In the genomic region with DNA sequence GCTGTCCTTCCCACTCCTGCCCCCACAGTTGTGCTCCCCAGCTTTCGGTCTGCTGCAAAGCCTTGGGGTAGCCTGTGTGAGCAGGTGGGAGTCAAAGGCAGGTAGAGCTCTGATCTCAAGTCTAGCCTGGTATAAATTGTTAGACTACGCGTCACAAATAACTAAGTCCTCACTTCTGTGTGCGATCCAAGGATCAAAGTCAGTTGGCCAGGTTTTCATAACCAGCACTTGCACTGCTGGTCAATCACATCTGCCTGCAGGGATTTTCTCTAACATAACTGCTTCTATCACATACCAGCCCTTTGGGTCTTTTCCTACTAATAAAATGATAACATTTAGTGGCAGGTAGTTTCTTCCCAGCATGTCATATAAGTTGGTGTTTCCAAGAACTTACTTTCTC, we compare ENCODE assay signal across 7 mouse cellular contexts.
"Had no signal": no experiment of that assay in that cellular context is flagged by ENCODE, and none has a peak within 500 bp of the region (broad histone marks: within the 10 kb centered on the region; RNA-seq: fewer than 3 reads in every experiment).

No protein-coding gene starts in this region.

- H3K4me3 ChIP-seq: midbrain, embryonic 10.5 days; midbrain, embryonic 12.5 days; myocyte; neural tube, embryonic 12.5 days; stomach, embryonic 15.5 days had no signal

- H3K27me3 ChIP-seq: midbrain, embryonic 12.5 days; neural tube, embryonic 12.5 days; stomach, embryonic 15.5 days had no signal

- H3K27ac ChIP-seq: midbrain, embryonic 10.5 days; midbrain, embryonic 12.5 days; neural tube, embryonic 12.5 days; stomach, embryonic 15.5 days; stomach, postnatal 0 days had no signal

- H3K36me3 ChIP-seq: midbrain, embryonic 10.5 days; midbrain, embryonic 12.5 days; neural tube, embryonic 12.5 days; stomach, embryonic 15.5 days had no signal

- H3K9ac ChIP-seq: lung, embryonic 14.5 days; midbrain, embryonic 12.5 days; neural tube, embryonic 12.5 days; stomach, embryonic 15.5 days had no signal

- H3K9me3 ChIP-seq: midbrain, embryonic 10.5 days; midbrain, embryonic 12.5 days; neural tube, embryonic 12.5 days; stomach, embryonic 15.5 days had no signal

- H3K4me2 ChIP-seq: lung, embryonic 14.5 days; midbrain, embryonic 12.5 days; neural tube, embryonic 12.5 days; stomach, embryonic 15.5 days had no signal

- H3K4me1 ChIP-seq: midbrain, embryonic 12.5 days; neural tube, embryonic 12.5 days; stomach, embryonic 15.5 days had no signal
